Mouse (Mus musculus) heart, postnatal 0 days (tissue): ENCODE data around the gene Poc1b. TPM values are rescaled to one million over a fixed set of nuclear protein-coding genes. Genes with fewer than 3 reads are reported as not detected.
A peak's percentile ranks its signal among the peaks of the same experiment; 100 is the strongest.

ENCODE experiments used
- ATAC-seq: fragments of 200-750 bp; cut with Nextera tagmentation; 2 replicates; pipeline ENCODE4 v1.8.0; 2017; ENCODE audit warnings: low read depth, moderate number of reproducible peaks, moderate library complexity; ENCODE audit not compliant: insufficient read depth
- DNase-seq: peaks from one replicate; pipeline ENCODE4 v3.0.0-alpha.2; 2016; ENCODE audit warnings: low spot score
- H3K27ac ChIP-seq: fragments of 300-500 bp; sonication (generic); 2 replicates; pipeline ENCODE4 v1.5.1; 2014; ENCODE audit warnings: low read depth, mild to moderate bottlenecking
- H3K27me3 ChIP-seq: fragments of 300-500 bp; sonication (generic); 2 replicates; pipeline ENCODE4 v1.6.1; 2014; ENCODE audit warnings: low read length, mixed read lengths; ENCODE audit not compliant: control insufficient read depth, insufficient read depth
- H3K36me3 ChIP-seq: fragments of 300-500 bp; sonication (generic); replicated peaks from 2 replicates; pipeline ENCODE4 v1.6.1; 2014; ENCODE audit warnings: low read length, mixed read lengths; ENCODE audit not compliant: control insufficient read depth, insufficient read depth
- H3K4me1 ChIP-seq: fragments of 300-500 bp; sonication (generic); 2 replicates; pipeline ENCODE4 v1.6.1; 2014; ENCODE audit warnings: antibody characterized with exemption; ENCODE audit not compliant: control insufficient read depth, insufficient read depth
- H3K4me2 ChIP-seq: fragments of 300-500 bp; sonication (generic); 2 replicates; pipeline ENCODE4 v1.6.1; 2014; ENCODE audit warnings: low read depth, mild to moderate bottlenecking, low read length, moderate library complexity
- H3K4me3 ChIP-seq: fragments of 300-500 bp; sonication (generic); 2 replicates; pipeline ENCODE4 v1.5.1; 2014; ENCODE audit warnings: low read depth, low read length
- H3K9ac ChIP-seq: fragments of 300-500 bp; sonication (generic); replicated peaks from 2 replicates; pipeline ENCODE4 v1.6.1; 2014; ENCODE audit warnings: low read depth, low read length, mixed read lengths
- H3K9me3 ChIP-seq: fragments of 300-500 bp; sonication (generic); replicated peaks from 2 replicates; pipeline ENCODE4 v1.6.1; 2016; ENCODE audit warnings: low read length; ENCODE audit not compliant: control insufficient read depth
- CTCF ChIP-seq: IDR thresholded peaks from 2 replicates; pipeline ENCODE4 v1.5.1; 2016; ENCODE audit warnings: antibody characterized with exemption, control low read depth, low read depth
- EP300 ChIP-seq: IDR thresholded peaks from 2 replicates; pipeline ENCODE4 v1.6.1; 2016; ENCODE audit warnings: antibody characterized with exemption, low read depth
- WGBS: fragments of 180-500 bp; shearing (Covaris S2); extraction: QIAGEN DNeasy Blood & Tissue Kit; methylation state at CpG from one replicate; pipeline ENCODE4 v1.1.7; 2014; 5-methylcytosine and 5-hydroxymethylcytosine counted together
- polyA plus RNA-seq: library from polyadenylated mRNA; unstranded; fragments of >200 nt; fragmentation: Nextera tagmentation; extraction: Ambion mirVana; gene quantifications from 2 replicates; pipeline ENCODE4 v1.2.1, GENCODE M21; 2015
- total RNA-seq: library from RNA; depleted of rRNA; stranded (reverse); fragments of >200 nt; gene quantifications from 2 replicates; pipeline ENCODE4 v1.2.3, GENCODE M21; 2014; ENCODE audit warnings: low replicate concordance

Poc1b gene
- total and polyA plus RNA-seq, 2 experiments from 2014 or later = 3.2 to 5.2 TPM

DNA sequence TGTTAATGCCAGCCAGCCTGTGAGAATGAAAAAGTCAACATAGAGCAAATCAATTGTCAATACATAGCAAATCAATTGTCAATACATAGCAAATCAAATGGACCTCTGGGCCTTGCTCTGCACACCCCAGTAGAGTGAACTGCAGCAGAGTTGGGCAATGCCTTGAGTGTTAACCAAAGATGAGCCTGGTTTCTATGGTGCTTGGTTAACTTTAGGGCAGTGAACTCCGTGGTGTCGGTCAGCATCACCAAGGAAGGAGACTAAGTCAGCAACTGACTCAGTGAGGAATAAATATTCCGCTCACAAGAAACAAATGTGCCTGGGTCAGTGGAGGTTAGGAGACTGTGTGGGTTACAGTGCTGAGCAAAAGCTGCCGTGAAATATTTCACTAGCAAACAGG, 72.7 kb downstream of the Poc1b start:
- ATAC-seq (no peak), DNase-seq (no peak)
- no peak overlapping the region for H3K27ac ChIP-seq
- H3K9ac ChIP-seq = no peak overlapping the region
- 95% methylated on average over 4 of the region's 4 CpGs for WGBS
- H3K9me3 ChIP-seq = no peaks in the 10 kb centered on the region
- no peak overlapping the region for H3K4me2 ChIP-seq
- H3K27me3 ChIP-seq = no peaks in the 10 kb centered on the region
- H3K4me1 ChIP-seq = no peaks in the 10 kb centered on the region
- TF ChIP-seq EP300 (no peak), CTCF (no peak)
- H3K4me3 ChIP-seq = no peak overlapping the region
- H3K36me3 ChIP-seq = no peaks in the 10 kb centered on the region

DNA sequence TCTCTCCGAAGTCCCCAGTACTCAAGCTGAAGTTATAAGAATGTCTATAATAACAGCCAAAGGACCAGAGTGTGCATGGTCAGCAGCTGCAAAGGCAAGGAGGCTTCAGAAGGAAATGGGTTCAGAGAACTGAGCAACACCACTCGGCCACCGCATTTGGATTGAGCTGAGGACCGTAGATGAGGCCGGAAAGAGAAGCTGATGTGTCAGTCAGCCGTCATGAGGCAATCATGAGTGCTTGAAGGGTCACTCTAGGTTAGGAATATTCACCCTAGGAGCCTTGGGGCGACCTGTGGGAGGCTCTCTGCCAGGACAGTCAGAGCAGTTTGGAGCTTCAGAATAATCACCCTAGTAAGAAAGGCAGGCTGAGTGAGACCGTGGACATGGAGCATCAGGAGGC, 74.7 kb downstream of the Poc1b start:
- 85% methylated on average over 8 of the region's 8 CpGs for WGBS
- no peak overlapping the region for H3K4me2 ChIP-seq
- H3K36me3 ChIP-seq = no peaks in the 10 kb centered on the region
- no peak overlapping the region for H3K4me3 ChIP-seq
- no peaks in the 10 kb centered on the region for H3K4me1 ChIP-seq
- H3K27me3 ChIP-seq = no peaks in the 10 kb centered on the region
- DNase-seq (no peak), ATAC-seq (no peak)
- TF ChIP-seq EP300 = no peak
- no peak for TF ChIP-seq CTCF
- no peaks in the 10 kb centered on the region for H3K9me3 ChIP-seq
- no peak overlapping the region for H3K9ac ChIP-seq
- H3K27ac ChIP-seq = peak overlapping the region; percentile 38; the same call in 1 of the 2 replicates

DNA sequence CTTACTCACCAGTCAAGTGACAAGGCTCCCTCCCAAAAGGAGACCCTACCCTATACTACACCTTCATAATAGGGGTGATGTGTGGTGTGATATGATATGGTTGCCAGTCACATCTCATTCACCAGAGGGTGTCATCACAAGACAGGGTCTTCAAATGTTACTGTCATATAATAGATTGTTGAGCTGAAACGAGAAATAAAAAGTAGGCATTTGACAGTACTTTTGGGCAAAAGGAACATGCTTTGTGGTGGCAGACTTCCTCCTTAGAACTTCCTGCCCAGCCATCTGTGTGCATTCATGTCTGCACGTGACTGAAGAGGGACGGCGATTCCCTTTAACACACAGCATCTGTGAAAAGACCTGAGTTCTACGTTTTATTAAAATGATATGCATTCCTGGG, 75.3 kb downstream of the Poc1b start:
- no peak for ATAC-seq
- Histone ChIP-seq H3K27ac (peak overlapping the region; percentile 38; the same call in 1 of the 2 replicates), H3K4me3 (no peak overlapping the region), H3K36me3 (no peaks in the 10 kb centered on the region), H3K9ac (no peak overlapping the region), H3K4me2 (no peak overlapping the region), H3K4me1 (no peaks in the 10 kb centered on the region), H3K9me3 (no peaks in the 10 kb centered on the region), H3K27me3 (no peaks in the 10 kb centered on the region)
- no peak for TF ChIP-seq EP300
- no peak for TF ChIP-seq CTCF
- 70% methylated on average over 5 of the region's 5 CpGs for WGBS
- DNase-seq = no peak

DNA sequence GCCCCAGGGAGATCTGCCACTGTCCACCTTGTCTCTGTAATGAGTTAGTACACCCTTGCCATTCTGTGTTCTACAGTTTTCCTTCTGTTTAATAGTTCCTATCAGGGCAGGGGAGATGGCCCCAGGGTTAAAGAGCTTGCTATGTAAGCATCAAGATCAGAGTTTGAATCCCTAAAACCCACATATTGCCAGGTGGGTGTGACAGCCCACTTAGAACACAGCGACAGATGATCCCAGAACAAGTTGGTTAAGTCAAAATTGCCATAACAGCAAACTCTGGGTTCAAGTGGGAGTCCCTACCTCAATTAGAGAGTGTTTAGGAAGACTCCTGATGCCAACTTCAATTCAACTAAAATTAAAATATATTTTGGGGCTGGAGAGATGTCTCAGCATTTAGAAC, 81.3 kb downstream of the Poc1b start:
- H3K36me3 ChIP-seq = no peaks in the 10 kb centered on the region
- H3K4me3 ChIP-seq = no peak overlapping the region
- no peaks in the 10 kb centered on the region for H3K9me3 ChIP-seq
- ATAC-seq (no peak), DNase-seq (no peak)
- no peaks in the 10 kb centered on the region for H3K27me3 ChIP-seq
- no peak overlapping the region for H3K9ac ChIP-seq
- H3K4me2 ChIP-seq = no peak overlapping the region
- H3K4me1 ChIP-seq = no peaks in the 10 kb centered on the region
- 97% methylated on average over 1 of the region's 1 CpGs for WGBS
- H3K27ac ChIP-seq = no peak overlapping the region
- no peak for TF ChIP-seq CTCF
- TF ChIP-seq EP300 = no peak

DNA sequence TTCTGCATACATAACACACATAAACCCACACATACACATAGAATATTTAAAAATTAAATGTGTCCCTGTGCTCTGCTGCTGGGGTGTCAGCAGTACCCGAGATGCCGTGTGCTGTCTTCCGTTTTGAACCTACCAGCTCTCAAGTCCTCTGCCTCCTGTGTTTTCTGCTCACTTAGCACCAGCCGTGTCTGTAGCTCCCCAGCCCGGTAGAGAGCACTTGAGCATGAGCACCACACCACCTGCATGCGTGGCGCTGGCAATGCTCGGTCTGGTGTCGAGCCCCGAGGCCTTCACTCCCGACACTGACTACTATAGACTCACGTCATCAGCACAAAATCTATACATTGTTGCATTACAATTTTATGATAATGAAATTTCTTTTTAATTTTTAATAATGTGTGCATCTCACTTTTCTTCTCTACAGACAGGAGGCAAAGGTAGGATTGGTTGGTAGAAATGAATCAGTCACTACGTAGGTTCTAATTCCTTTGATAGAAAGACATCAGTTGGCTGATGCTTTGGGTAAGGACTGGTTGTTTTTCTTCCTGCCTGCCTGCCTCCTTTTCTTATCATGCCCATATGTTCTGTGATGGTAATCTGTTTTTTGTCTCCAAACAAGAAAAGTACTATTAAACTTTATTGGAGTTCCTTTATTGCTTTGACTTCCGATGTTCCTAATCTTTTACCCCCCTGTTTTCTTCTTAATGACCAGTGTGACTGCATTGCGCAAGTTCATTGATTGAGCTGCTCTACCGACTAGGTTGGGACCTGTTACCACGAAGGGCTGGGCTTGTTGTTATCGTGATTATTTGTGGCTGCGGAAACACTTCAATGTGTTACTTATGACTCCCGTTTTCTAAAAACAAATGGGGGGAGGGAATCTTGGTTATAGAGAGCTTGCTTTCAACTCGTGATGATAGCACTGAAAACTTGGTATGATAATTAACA, 82.1 kb downstream of the Poc1b start:
- Histone ChIP-seq H3K4me2 (no peak overlapping the region), H3K4me3 (no peak overlapping the region), H3K9me3 (no peaks in the 10 kb centered on the region), H3K27me3 (no peaks in the 10 kb centered on the region), H3K4me1 (no peaks in the 10 kb centered on the region), H3K36me3 (no peaks in the 10 kb centered on the region), H3K27ac (no peak overlapping the region), H3K9ac (no peak overlapping the region)
- 84% methylated on average over 21 of the region's 21 CpGs for WGBS
- DNase-seq (no peak), ATAC-seq (no peak)
- no peak for TF ChIP-seq CTCF
- TF ChIP-seq EP300 = no peak

DNA sequence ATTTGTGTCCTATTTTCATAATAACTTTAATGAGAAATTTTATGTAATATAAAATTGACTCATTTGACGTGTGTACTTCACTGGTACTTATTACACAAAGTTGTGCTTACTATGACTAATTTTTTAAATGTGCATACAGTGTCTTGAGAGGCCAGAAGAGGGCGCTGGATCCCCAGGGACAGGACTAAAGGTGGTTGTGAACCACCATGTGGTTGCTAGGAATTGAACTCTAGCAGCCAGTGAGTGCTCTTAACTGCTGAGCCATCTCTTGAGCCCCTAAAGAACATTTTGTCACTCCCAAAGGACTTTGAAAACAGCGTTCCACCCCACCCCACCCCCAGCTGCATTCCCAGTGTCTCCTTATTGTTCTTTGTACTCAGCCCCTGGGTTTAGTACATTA, 84.0 kb downstream of the Poc1b start:
- Histone ChIP-seq H3K9me3 (no peaks in the 10 kb centered on the region), H3K27me3 (no peaks in the 10 kb centered on the region), H3K4me3 (no peak overlapping the region), H3K27ac (no peak overlapping the region), H3K4me1 (no peaks in the 10 kb centered on the region), H3K36me3 (no peaks in the 10 kb centered on the region), H3K4me2 (no peak overlapping the region), H3K9ac (no peak overlapping the region)
- peak; percentile 49 for TF ChIP-seq CTCF
- no peak for TF ChIP-seq EP300
- ATAC-seq = no peak
- 54% methylated on average over 3 of the region's 3 CpGs for whole genome bisulfite sequencing
- no peak for DNase-seq
